9 mouse cellular contexts compared by ENCODE assay signal in the genomic region with DNA sequence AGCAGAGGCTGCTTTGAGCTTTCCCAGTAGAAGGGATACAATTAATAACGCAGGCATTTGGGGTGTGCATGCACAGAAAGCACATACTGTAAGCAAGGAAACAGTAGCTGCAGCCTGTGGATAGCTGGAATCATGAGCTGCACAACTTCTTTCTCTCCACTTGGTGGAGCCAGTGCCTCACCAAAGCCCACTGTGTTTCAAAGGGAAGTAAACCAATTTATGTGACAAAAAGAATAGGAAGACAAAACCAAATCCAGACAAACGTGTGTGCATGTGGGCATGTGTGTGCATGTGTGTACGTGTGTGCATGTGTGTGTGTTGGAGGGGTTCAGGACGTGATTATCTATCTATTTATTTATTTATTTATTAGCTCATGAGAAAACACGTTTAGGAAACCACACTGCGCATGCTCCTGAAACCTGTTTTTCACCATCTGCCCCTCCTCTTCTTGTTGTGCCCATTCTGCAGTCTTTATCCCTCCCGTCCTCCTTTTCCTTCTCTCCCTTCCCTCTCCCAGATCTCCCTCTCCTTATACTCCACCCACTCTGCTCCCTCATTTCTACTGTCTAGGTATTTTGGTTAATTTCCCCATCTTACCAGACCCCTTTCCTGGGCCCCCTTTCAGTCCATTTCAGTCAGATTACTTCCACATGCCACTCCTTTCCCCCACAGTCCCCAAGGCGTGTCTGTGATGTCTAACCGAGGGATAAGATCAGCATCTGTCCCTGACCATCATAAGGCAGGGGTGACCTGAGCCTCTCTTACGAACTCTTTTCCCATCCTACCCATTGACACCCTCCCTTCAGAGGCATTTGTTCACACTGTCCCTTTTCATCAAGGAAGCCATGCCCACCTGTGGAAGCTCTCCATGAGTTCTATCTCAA.
DNase-seq lines count a peak whose midpoint lies in the region; ATAC-seq and TF ChIP-seq lines count a peak whose summit lies in the region.
"Had no signal": no experiment of that assay in that cellular context is flagged by ENCODE, and none has a peak within 500 bp of the region (broad histone marks: within the 10 kb centered on the region; RNA-seq: fewer than 3 reads in every experiment).

No protein-coding gene starts in this region.

- H3K4me1 ChIP-seq in ES-E14 (ENCODE audit: control insufficient read depth in 2 of 2, insufficient read depth in 2 of 2, low read length in 2 of 2, poor library complexity in 1 of 2) = no peaks in the 10 kb centered on the region
- no peaks in the 10 kb centered on the region; the same call in 1 of the 2 replicates for H3K4me1 ChIP-seq in forebrain, embryonic 12.5 days
- H3K4me1 ChIP-seq in neural tube, embryonic 13.5 days (replicated peaks) = 0 out of 2 replicates have a peak, but pooled peaks cover 5% of the 10 kb centered on the region
- H3K4me1 ChIP-seq: megakaryocyte, embryonic 14.5 days had no signal

- H3K27me3 ChIP-seq in forebrain, embryonic 12.5 days = no peaks in the 10 kb centered on the region
- H3K27me3 ChIP-seq in neural tube, embryonic 13.5 days = no peaks in the 10 kb centered on the region

- in situ Hi-C loops in ES-E14 (cut with MboI; ENCODE audit: low sequenced_read_pairs in 2 of 2, unreplicated experiment in 2 of 2) = no loop called here

- no peaks in the 10 kb centered on the region for H3K36me3 ChIP-seq in ES-E14 (ENCODE audit: control insufficient read depth, insufficient read depth, low read length, poor library complexity, severe bottlenecking)
- peaks cover 30% of the 10 kb centered on the region for H3K36me3 ChIP-seq in forebrain, embryonic 12.5 days (replicated peaks)
- H3K36me3 ChIP-seq in neural tube, embryonic 13.5 days = peaks cover 42% of the 10 kb centered on the region

- intact Hi-C loops in left cerebral cortex, adult 2 months (cut with DNase I) = loop anchor here (1.0 kb wide), 1 partner anchor 96 kb away; no protein-coding TSS in a partner anchor

- no peaks in the 10 kb centered on the region for H3K9me3 ChIP-seq in ES-E14 (ENCODE audit: control insufficient read depth, insufficient read depth, low read depth, low read length)
- no peaks in the 10 kb centered on the region for H3K9me3 ChIP-seq in forebrain, embryonic 12.5 days
- no peaks in the 10 kb centered on the region for H3K9me3 ChIP-seq in neural tube, embryonic 13.5 days
- H3K9me3 ChIP-seq: megakaryocyte, embryonic 14.5 days had no signal

- 47% methylated on average over 10 of the region's 10 CpGs for WGBS in forebrain, embryonic 12.5 days
- WGBS in neural tube, embryonic 13.5 days = 48% methylated on average over 10 of the region's 10 CpGs

- H3K4me3 ChIP-seq in left cerebral cortex, adult 2 months = no peak overlapping the region
- H3K4me3 ChIP-seq in ES-E14 (ENCODE audit: insufficient read depth in 1 of 2, low read depth in 1 of 2, low read length in 2 of 2, poor library complexity in 1 of 2, severe bottlenecking in 1 of 2) = no peak overlapping the region
- H3K4me3 ChIP-seq in forebrain, embryonic 12.5 days (replicated peaks) = no peak overlapping the region
- H3K4me3 ChIP-seq in neural tube, embryonic 13.5 days = no peak overlapping the region
- H3K4me3 ChIP-seq: megakaryocyte, embryonic 14.5 days had no signal

- DNase-seq in left cerebral cortex, adult 2 months (ENCODE audit: extremely low spot score in 1 of 2, low spot score in 2 of 2) = peak in 1 of 2 experiments; percentile 9
- DNase-seq in left cerebral cortex, adult 11 months (ENCODE audit: low spot score) = no peak
- peak; percentile 29 for DNase-seq in ES-E14 (ENCODE audit: low read depth, low spot score)
- peak; percentile 7 for DNase-seq in c-Kit-positive CD71-positive TER-119-negative erythroid progenitor cells, embryonic 14.5 days (ENCODE audit: low read depth)
- DNase-seq in layer of hippocampus, adult 9-10 months (ENCODE audit: low spot score) = peak; percentile 40
- no peak for DNase-seq in left cerebral cortex, adult 18-20 months (ENCODE audit: low spot score in 2 of 2)

- peak; percentile 73 for TF ChIP-seq CTCF in left cerebral cortex, adult 2 months (IDR thresholded peaks at IDR 0.05)

- H3K9ac ChIP-seq in ES-E14 (ENCODE audit: insufficient read depth, low read depth, low read length, poor library complexity, severe bottlenecking) = no peak overlapping the region
- H3K9ac ChIP-seq in forebrain, embryonic 12.5 days = no peak overlapping the region
- no peak overlapping the region for H3K9ac ChIP-seq in neural tube, embryonic 13.5 days

- H3K27ac ChIP-seq in left cerebral cortex, adult 2 months = no peak overlapping the region
- H3K27ac ChIP-seq in ES-E14 (ENCODE audit: insufficient read depth, low read depth, low read length, poor library complexity, severe bottlenecking) = no peak overlapping the region
- H3K27ac ChIP-seq in forebrain, embryonic 12.5 days = no peak overlapping the region
- no peak overlapping the region for H3K27ac ChIP-seq in neural tube, embryonic 13.5 days (replicated peaks)

- H3K4me2 ChIP-seq in forebrain, embryonic 12.5 days = no peak overlapping the region
- H3K4me2 ChIP-seq in neural tube, embryonic 13.5 days = no peak overlapping the region

- peak; percentile 51; the same call in 1 of the 2 replicates for ATAC-seq in forebrain, embryonic 12.5 days (ENCODE audit: low FRiP score)
- ATAC-seq in neural tube, embryonic 13.5 days (ENCODE audit: low read depth) = peak; percentile 32

TF ChIP-seq in ES-E14, 5 proteins besides CTCF, POLR2A, EP300 and RAD21:
- TF ChIP-seq ZC3H11A (IDR thresholded peaks at IDR 0.05; ENCODE audit: borderline replicate concordance, low read depth, low read length) (peak; percentile 93; the same call in 1 of the 2 replicates), MAFK (IDR thresholded peaks at IDR 0.05; ENCODE audit: insufficient read depth, low read depth, low read length) (no peak), ZNF384 (IDR thresholded peaks at IDR 0.05; ENCODE audit: low read depth, low read length) (no peak)

Comparison
In these comparisons a context has a peak if more than half of its experiments do, and no peak if none do; other contexts are left out.
1. DNase-seq: peak in ES-E14 (single experiment), c-Kit-positive CD71-positive TER-119-negative erythroid progenitor cells, embryonic 14.5 days (single experiment) and layer of hippocampus, adult 9-10 months (single experiment); none in left cerebral cortex, adult 11 months (single experiment) and left cerebral cortex, adult 18-20 months (0 of 2).